Mouse (Mus musculus) liver, postnatal 0 days (tissue): ENCODE results near the gene Brk1.

Experiments used
- CTCF ChIP-seq: sonication (generic); IDR thresholded peaks from 2 replicates; pipeline ENCODE4 v1.5.1; 2016; ENCODE audit warnings: antibody characterized with exemption, low read depth
- EP300 ChIP-seq: IDR thresholded peaks from 2 replicates; pipeline ENCODE4 v1.6.1; 2016; ENCODE audit warnings: antibody characterized with exemption, low read depth, mild to moderate bottlenecking

- no peak for TF ChIP-seq CTCF
- no peak for TF ChIP-seq EP300
These were observed 50.3 kb downstream of the Brk1 start for GRCm38 (mm10) chr6:113654753-113655397.
